Mouse (Mus musculus) macrophage (primary cell): Measurements from ENCODE around the gene Gpsm2. TPM values are rescaled to one million over a fixed set of nuclear protein-coding genes. Genes with fewer than 3 reads are reported as not detected.

ENCODE experiments used
- H3K27ac ChIP-seq: fragments of 350-480 bp; formaldehyde crosslinking; 2 replicates; pipeline ENCODE4 v1.9.0; 2021
- H3K36me3 ChIP-seq: fragments of 350-480 bp; formaldehyde crosslinking; 2 replicates; pipeline ENCODE4 v1.9.0; 2021; ENCODE audit errors: inconsistent target
- H3K4me3 ChIP-seq: fragments of 350-480 bp; formaldehyde crosslinking; 2 replicates; pipeline ENCODE4 v1.9.0; 2021; ENCODE audit errors: inconsistent target
- H3K79me2 ChIP-seq: fragments of 350-480 bp; formaldehyde crosslinking; 2 replicates; pipeline ENCODE4 v1.9.0; 2021; ENCODE audit errors: inconsistent target
- WGBS: methylation state at CpG from one replicate; pipeline ENCODE4 v1.1.7; 2026; ENCODE audit warnings: inconsistent platforms; ENCODE audit not compliant: missing documents; 5-methylcytosine and 5-hydroxymethylcytosine counted together
- polyA plus RNA-seq: library from polyadenylated mRNA; stranded (reverse); fragments of 250-400 nt; gene quantifications from 3 replicates; pipeline ENCODE4 v1.2.4, GENCODE M21; 2018; ENCODE audit warnings: inconsistent platforms
- total RNA-seq, 78 experiments: library from RNA; depleted of rRNA; stranded (reverse); fragments of 250-400 nt; gene quantifications; 1 replicate in 9 of 78; 2 replicates in 24 of 78; 3 replicates in 43 of 78; 4 replicates in 2 of 78; pipeline ENCODE4 v1.2.4; 2018; ENCODE audit warnings: inconsistent platforms in 56 of 78

Gpsm2 gene
- 10 to 100 TPM in 12 of 26 experiments, 1 to 10 TPM in 12, under 1 TPM in 2; 0.56 to 30.2 (median 8.8) TPM for total RNA-seq (2018; cell fraction: chromatin; rRNA removed)
- total RNA-seq (2018; cell fraction: cytosol; rRNA removed), result 10 to 100 TPM in 16 of 26 experiments, 1 to 10 TPM in 10; 4.5 to 24.4 (median 12.2) TPM
- total RNA-seq (2018; cell fraction: nucleus; rRNA removed), result 10 to 100 TPM in 12 of 26 experiments, 1 to 10 TPM in 14; 1.8 to 42.8 (median 9.8) TPM
- 10.8 to 12.0 TPM (median 11.9 TPM) in 3 replicates for polyA plus RNA-seq

DNA sequence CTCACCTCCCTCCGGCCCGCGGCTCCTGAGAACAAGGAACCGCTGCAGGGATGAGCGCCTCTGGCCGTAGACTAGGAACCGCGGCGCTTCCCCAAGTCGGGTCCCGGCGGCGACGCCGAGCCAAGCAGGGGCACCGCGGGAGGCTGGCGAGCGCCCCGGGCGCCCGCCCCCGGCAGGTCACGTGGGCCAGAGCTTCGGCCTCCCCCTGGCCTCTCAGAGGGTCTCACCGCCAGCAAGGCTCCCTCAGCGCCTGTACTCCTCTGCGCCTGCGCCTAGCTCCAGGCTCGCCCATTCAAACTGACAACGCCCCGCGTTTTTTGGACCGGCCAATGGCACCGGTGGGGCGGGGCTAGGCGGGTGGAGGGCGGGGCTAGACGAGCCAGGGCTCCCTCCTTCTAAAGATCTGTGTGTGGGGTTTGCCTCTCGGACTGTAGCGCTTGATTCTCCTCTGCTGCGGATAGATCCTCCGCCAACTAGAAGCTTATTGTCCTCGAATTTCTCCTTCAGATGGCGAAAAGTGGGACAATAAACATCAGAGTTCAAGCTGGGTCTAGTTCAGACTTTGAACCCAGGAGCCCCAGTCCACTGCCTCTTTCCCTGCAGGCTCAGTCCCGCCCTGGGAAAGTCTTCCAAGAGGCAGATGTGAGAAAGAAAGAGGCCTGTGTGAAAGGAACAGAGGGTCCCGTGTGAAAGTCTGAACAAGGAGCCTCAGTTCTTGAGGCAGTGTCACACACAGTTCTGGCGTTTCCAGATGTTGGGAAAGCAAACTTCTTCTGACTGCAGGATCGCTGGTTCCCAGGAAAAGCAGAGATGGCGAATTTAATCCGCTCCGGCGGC lies at the start of gene Gpsm2:
Gene Gpsm2, minus strand, starts transcription at position 274 of the 837 bp plus-strand sequence.
- H3K36me3 ChIP-seq, result no peaks in the 10 kb centered on the region
- H3K4me3 ChIP-seq, result peak within 1 kb of the TSS; percentile 79
- 0 out of 2 replicates have a peak within 1 kb of the TSS, but pooled peaks have one; percentile 19 for H3K27ac ChIP-seq
- peaks cover 25% of the 10 kb centered on the region for H3K79me2 ChIP-seq
- 9% methylated on average over 53 of the region's 53 CpGs for WGBS

DNA sequence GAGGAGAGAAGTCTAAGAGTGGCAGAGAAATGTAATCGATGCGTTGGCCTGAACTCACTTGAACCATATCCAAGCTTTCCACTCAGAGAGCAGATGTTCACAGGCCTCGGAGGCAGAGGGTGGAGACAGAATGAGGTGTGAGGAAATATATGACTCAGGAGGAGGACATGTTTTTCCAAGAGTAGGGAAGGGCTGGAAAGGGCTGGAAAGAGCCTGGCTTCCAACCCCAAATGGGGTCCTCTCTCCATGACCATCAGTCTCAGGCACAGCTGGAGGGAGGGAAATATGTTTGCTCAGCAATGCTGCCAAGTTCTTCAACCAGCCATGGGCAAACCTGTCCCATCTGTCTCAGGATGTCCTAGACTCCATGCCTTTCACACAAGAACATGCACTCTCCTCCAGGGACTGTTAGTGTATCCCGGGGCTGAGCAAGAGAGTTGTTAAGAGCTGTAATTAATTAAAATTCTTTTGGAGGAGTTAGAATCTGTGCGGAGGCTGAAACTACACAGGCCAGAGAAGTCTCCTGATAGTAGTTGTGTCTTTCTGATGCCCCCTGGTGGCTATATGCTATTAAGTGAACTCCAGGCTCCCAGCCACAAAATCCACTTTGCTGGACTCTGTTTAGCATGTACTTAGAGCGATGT lies 48.7 kb upstream of the Gpsm2 start:
- WGBS, result 52% methylated on average over 6 of the region's 6 CpGs
- no peaks in the 10 kb centered on the region for H3K79me2 ChIP-seq

DNA sequence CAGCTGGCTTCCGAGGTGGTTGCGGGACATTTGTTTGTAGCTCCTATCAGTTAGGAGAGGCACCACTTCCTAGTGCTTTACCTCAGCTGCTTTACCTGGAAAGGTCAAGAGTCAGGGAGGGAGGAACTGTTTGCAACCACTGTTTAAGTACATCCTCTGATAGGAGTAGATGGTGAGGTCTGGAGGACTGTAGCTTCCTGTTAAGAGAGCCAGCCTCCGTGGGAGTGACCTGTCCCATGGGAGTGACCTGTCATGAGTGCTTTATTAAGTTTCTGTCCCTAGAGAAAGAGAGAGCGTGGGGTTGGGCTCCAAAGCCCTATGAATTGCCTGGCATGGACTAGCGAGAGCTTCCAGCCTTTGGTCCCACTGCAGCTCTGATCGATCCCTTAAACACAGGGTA lies 47.4 kb upstream of the Gpsm2 start:
- no peak overlapping the region for H3K4me3 ChIP-seq
- no peaks in the 10 kb centered on the region for H3K36me3 ChIP-seq
- H3K27ac ChIP-seq, result no peak overlapping the region
- 81% methylated on average over 6 of the region's 6 CpGs for WGBS
- no peaks in the 10 kb centered on the region for H3K79me2 ChIP-seq

More for the DNA sequence above, 48.7 kb upstream of the Gpsm2 start:
- Histone ChIP-seq H3K4me3 (no peak overlapping the region), H3K27ac (no peak overlapping the region), H3K36me3 (no peaks in the 10 kb centered on the region)

DNA sequence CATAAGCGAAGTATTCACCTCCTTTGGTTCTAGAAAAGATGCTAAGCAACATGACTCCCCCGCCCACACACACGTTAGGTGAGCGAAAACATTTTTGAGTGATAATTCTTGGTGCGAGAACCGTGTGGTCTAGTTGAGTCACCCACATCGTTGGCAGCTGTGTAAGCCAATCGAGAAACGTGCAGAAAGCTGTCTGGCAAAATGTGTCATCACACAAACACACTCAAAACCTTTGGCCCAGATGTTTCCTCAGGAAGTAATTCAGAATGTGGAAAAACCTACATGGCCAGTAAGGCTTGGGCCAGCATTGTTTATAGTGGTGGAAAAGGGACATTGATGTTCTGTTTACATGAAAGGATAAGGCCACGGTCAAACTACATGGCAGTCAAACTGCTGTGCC lies 45.3 kb upstream of the Gpsm2 start:
- Histone ChIP-seq H3K4me3 (no peak overlapping the region), H3K36me3 (no peaks in the 10 kb centered on the region), H3K27ac (peak overlapping the region; percentile 8; the same call in 1 of the 2 replicates), H3K79me2 (no peaks in the 10 kb centered on the region)
- WGBS, result 36% methylated on average over 10 of the region's 10 CpGs

DNA sequence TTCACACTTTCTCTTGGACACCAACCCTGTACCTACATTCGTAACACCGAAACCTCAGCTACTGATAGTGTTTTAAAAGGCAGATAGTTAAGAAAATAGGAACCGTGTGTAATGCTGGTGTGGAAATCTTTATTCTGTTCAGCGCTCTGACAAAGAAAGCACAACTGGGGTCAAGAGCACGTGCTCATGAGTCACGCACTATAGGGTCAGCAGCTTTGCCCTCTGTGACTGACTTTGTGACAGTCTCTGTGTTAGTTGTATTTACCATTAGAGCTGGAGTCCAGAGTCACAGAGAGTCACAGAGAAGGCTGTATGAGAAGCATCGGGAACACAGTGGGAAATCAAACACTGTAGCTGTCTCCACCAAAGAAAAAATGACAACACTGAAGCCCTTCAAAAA lies 44.8 kb upstream of the Gpsm2 start:
- peak overlapping the region; percentile 8; the same call in 1 of the 2 replicates for H3K27ac ChIP-seq
- WGBS, result 60% methylated on average over 7 of the region's 7 CpGs
- no peaks in the 10 kb centered on the region for H3K79me2 ChIP-seq

DNA sequence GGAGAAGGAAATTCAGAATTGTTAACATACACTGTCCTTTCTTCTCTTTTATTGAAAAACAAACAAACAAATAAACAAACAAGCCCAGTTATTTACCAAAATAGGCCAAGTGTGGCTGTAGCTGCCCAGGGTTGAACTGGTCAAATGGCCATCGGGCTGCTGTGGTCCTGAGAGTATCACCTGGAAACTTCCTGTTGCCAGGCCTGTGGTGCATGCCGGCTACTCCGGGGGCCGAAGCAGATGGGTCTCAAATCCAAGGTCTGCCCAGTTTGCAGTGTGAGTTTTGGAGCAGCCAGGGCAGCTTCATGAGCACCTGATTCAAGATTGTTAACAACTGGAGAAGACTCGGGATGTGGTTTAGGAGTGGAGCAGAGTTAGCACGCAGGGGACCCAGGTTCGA lies 43.4 kb upstream of the Gpsm2 start:
- Histone ChIP-seq H3K36me3 (no peaks in the 10 kb centered on the region), H3K27ac (no peak overlapping the region), H3K79me2 (no peaks in the 10 kb centered on the region), H3K4me3 (no peak overlapping the region)
- 91% methylated on average over 7 of the region's 7 CpGs for WGBS

More for the DNA sequence above, 44.8 kb upstream of the Gpsm2 start:
- Histone ChIP-seq H3K4me3 (no peak overlapping the region), H3K36me3 (no peaks in the 10 kb centered on the region)

DNA sequence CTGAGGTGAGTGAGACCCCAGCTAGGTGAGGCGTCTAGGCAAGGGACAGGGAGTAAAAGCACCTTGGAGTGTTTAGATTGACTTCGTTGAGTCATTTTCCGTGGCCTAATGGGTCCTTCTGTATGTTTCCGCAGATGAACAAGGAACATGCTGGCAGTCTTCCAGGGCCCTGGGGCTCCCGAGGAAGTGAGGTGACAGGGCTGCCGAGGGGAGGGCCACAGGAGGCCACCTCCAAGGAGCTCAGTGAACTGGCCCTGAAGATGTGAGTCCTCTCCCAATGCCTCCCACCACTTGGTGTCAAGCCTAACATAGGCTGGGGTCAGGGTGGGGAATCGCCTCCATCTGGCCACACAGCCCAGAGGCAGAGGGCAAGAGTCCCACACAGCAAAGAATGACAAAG lies 42.9 kb upstream of the Gpsm2 start:
- Histone ChIP-seq H3K4me3 (no peak overlapping the region), H3K36me3 (no peaks in the 10 kb centered on the region), H3K27ac (no peak overlapping the region), H3K79me2 (no peaks in the 10 kb centered on the region)
- 40% methylated on average over 7 of the region's 7 CpGs for WGBS

DNA sequence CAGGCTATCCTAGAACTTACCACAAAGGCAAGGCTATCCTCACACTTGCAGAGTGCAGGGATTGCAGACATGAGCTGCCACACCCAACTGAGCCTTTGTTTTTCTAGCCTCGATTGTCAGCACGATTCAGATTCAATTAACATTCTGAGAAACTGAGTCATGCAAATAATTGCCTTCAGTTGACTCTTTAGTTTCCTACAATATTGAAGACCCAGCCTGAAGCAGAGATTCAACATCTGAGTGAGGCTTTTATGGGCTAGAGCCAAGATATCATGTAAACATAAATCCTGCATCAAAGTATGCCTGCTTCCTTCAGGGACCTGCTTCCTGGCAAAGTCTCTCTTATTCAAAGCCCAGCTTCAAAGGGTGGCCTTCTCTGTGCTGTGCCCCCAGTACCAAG lies 41.6 kb upstream of the Gpsm2 start:
- Histone ChIP-seq H3K36me3 (no peaks in the 10 kb centered on the region), H3K4me3 (no peak overlapping the region), H3K27ac (no peak overlapping the region), H3K79me2 (no peaks in the 10 kb centered on the region)
- 74% methylated on average over 2 of the region's 2 CpGs for WGBS

DNA sequence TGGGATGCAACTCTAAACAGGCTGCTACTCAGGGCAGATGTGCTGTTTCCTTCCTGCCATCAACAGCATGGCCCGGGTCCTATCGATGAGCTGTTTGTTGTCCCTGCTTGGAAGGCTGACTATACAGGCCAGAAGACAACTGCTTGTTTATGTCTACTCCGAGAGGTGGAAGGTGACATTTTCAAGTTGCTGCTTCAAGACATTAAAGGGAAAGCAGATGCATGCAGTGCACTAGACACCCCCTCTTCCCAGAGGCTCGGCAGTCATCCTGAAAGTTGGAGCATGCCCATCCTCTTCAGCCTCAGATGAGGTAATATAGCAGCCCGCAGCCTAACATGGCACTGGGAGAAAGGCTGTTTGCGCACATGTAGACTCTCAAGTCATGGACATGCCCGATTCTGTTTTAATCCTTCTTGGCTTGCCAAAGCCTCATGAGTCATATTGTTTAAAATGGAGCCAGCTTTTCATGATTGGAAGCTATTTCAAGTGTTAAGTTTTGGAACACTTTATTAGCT lies 40.5 kb upstream of the Gpsm2 start:
- WGBS, result 77% methylated on average over 7 of the region's 7 CpGs
- no peak overlapping the region for H3K4me3 ChIP-seq
- no peaks in the 10 kb centered on the region for H3K36me3 ChIP-seq
- no peak overlapping the region for H3K27ac ChIP-seq
- no peaks in the 10 kb centered on the region for H3K79me2 ChIP-seq

DNA sequence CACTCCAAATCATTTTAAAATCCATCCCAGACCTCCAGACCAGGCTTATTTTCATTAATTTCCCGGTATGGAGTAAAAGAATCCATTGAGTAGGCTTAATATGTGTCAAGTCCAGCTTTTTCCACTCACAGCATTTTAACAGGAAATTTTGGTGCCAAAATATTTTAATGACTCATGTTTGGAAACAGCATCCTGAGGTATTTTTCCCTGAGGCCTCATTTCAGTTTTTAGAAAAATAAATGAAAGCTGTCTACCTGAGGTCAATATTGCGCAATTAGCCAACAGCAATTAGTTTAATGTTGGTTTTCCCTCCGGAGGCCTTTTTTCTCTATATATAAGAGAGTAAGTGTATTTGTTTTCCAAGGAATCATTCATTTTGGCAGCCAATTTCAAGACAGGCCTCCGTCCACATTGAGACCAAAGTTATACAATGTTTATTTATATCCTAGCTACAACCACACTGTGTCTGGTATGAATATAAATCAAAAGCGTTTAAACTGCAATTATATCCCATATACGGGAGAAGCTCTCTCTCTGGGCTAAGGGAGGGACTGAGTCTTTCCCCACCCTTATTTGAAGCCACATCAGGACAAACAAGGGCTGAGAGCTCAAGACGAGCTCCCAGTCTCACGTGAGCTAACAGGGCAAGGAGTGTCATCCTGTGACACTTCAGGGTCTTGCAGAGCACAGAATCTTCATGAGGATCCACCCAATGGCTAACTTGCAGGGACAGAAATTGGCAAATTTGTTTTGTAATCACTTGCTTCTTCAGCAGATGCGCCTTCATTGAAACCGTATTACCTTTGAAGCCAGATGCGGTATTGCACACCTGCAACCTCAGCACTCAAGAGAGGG lies 37.7 kb upstream of the Gpsm2 start:
- Histone ChIP-seq H3K4me3 (no peak overlapping the region), H3K27ac (no peak overlapping the region), H3K79me2 (no peaks in the 10 kb centered on the region), H3K36me3 (no peaks in the 10 kb centered on the region)
- WGBS, result 91% methylated on average over 11 of the region's 11 CpGs

DNA sequence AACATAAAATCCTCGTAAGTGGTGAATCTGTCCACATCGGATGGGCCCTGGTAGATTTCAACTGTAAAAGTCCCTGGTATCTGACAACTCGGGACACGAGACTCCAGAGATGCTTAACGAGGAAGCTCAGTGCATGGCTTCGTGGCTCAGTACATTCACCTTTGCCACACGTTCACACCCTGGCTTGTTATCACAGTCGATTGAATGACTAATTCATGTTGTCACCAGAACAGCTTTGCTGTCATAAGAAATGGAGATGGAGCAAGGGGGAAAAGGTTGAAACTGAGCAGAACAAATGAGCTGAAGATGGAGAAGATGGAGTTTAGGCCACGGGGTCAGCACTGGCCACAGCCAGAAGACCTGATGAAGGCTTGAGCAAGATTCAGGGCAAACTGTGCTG lies 35.5 kb upstream of the Gpsm2 start:
- WGBS, result 90% methylated on average over 9 of the region's 9 CpGs
- Histone ChIP-seq H3K4me3 (no peak overlapping the region), H3K27ac (no peak overlapping the region), H3K79me2 (no peaks in the 10 kb centered on the region), H3K36me3 (no peaks in the 10 kb centered on the region)

DNA sequence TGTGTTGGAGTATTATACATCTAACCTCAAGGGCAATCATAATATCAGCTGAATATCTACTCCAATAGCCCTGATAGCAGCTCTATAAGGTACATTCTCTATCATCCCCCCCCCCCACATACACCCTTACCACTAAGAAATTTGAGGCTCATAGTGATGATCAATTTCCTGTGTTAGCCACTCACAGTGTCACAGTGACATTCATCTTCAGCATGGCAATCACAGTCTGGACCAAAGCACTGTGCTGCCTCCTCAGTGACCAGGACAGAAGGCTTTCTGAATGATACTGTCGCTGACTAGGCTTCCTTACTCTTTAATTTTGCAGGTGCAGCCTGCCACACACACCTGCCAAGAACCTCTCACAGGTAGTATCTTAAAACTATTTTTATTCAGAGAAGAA lies 34.0 kb upstream of the Gpsm2 start:
- 75% methylated on average over 1 of the region's 1 CpGs for WGBS
- Histone ChIP-seq H3K36me3 (no peaks in the 10 kb centered on the region), H3K27ac (no peak overlapping the region), H3K4me3 (no peak overlapping the region), H3K79me2 (no peaks in the 10 kb centered on the region)

DNA sequence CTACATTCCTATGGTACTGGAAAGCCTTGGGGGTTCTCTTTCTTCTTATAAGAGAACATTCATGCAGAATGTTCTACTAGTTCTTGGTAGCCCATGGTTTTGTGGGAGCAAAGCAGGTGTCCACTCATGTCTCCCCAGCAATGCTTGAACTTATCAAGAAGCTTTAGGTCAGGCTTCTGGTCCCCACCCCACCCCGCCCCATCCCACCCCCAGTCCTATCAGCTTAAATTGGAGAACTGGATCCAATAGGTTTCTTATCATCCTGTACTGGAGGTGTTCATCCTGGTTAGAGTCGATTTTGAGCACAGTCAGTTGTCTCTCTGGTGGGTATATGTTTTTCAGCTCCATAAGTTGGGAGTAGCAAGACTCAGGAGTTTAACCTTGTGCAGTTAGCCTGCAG lies 33.4 kb upstream of the Gpsm2 start:
- H3K27ac ChIP-seq, result no peak overlapping the region
- WGBS, result 88% methylated on average over 2 of the region's 2 CpGs
- H3K36me3 ChIP-seq, result no peaks in the 10 kb centered on the region
- H3K79me2 ChIP-seq, result no peaks in the 10 kb centered on the region
- no peak overlapping the region for H3K4me3 ChIP-seq

DNA sequence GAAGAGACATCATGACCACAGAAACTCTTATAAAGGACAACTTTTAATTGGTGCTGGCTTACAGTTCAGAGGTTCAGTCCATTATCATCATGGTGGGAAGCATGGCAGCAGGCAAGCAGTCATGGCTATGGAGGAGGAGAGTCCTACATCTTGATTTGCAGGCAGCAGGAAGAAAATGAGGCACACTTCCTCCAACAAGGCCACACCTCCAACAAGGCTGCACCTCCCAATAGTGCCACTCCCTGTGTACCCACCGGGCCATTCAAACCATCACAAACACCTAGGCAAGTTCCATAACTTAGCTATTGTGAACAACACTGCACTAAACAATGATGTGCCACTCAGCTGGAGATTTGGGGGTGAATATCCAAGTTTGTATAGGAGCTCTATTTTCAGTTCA lies 32.4 kb upstream of the Gpsm2 start:
- Histone ChIP-seq H3K36me3 (no peaks in the 10 kb centered on the region), H3K79me2 (no peaks in the 10 kb centered on the region), H3K27ac (no peak overlapping the region), H3K4me3 (no peak overlapping the region)
- WGBS, result 75% methylated on average over 1 of the region's 1 CpGs
